Mouse (Mus musculus): ENCODE results near the gene 2010111I01Rik.
"Not testable (repeated sequence)": the region's sequence is repeated elsewhere in the genome, so short reads cannot be mapped to it uniquely, and the experiment has no call there.

- not testable (repeated sequence) for TF ChIP-seq POLR2A (IDR thresholded peaks at IDR 0.05; ENCODE audit: insufficient read length, low read depth); POLR2AphosphoS2 (IDR thresholded peaks at IDR 0.05; ENCODE audit: insufficient read length, low read depth); TCF12 (IDR thresholded peaks at IDR 0.05; ENCODE audit: insufficient read depth, poor library complexity, severe bottlenecking)
These were observed 118.4 kb downstream of the 2010111I01Rik start for GRCm38 (mm10) chr13:63083139-63083538.
